Mouse (Mus musculus) lung, adult 2 months (tissue): ENCODE measurements at regions not wholly inside any gene's neighbourhood (a gene's known extent, or its start where the extent isn't known, plus 50 kb on each side); places are given as distances from the start of the nearest gene placed in this dataset.

Source experiments
- CTCF ChIP-seq: fragments of 200-500 bp; IDR thresholded peaks from 2 replicates; pipeline ENCODE4 v1.5.1; 2011; ENCODE audit warnings: mild to moderate bottlenecking, low read length, control low read depth; ENCODE audit not compliant: insufficient read depth
- POLR2A ChIP-seq: fragments of 200-500 bp; IDR thresholded peaks from 2 replicates; pipeline ENCODE4 v1.6.1; 2011; ENCODE audit warnings: low read depth, mild to moderate bottlenecking, control low read depth, low read length, borderline replicate concordance; ENCODE audit errors: extremely low read depth

DNA sequence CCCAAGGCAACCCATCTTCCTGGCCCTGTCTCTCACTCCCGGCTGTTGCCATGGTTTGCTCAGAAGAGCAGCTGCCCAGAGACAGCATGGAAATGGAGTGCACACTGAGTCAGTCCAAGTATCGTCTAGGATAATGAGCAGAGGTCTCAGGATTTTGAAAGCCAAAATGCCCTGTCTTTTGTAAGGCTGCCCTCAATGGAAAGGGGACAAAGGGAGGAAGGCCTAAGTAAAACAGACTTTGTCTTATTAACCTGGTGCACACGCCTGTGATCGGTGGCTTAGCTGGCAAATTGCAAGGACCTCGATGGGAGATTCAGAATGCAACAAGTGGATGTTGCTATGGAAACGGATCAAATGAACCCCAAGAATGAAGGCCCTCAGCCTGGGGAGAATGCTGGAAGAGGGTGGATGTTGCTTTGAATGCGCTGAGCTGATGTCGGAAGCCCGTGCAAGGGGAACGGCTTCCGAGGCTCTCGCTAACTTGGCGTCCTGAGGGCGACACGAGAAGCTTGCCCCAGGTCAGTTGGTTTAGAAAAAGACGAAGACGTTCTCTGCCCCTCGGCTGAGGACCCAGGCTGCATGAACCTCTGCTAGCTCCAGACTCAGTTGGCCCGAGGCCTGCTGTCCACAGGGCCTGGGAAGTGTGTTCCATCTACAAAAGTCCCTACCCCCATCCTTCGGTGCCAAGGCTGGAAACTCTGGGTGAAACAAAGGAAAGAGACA, 107.8 kb upstream of the Nebl start:
- TF ChIP-seq POLR2A (no peak), CTCF (no peak)
